Mouse (Mus musculus): Measurements from ENCODE around the gene Pgm2.

GRCm38 (mm10) chr5:64164414-64164813, 71.7 kb downstream of the Pgm2 start:
- TF ChIP-seq CTCF (IDR thresholded peaks at IDR 0.05; ENCODE audit: extremely low read depth, insufficient read depth, low read length) (no peak), POLR2A (IDR thresholded peaks at IDR 0.05; ENCODE audit: extremely low read depth, insufficient read depth, low read length) (no peak)

Measured in cortical plate, adult 2 months (tissue).